Mouse (Mus musculus) heart, postnatal 0 days (tissue): ENCODE data around the gene Tbx10.

Experiments
- CTCF ChIP-seq: IDR thresholded peaks from 2 replicates; pipeline ENCODE4 v1.5.1; 2016; ENCODE audit warnings: antibody characterized with exemption, control low read depth, low read depth
- EP300 ChIP-seq: IDR thresholded peaks from 2 replicates; pipeline ENCODE4 v1.6.1; 2016; ENCODE audit warnings: antibody characterized with exemption, low read depth

GRCm38 (mm10) chr19:3988750-3989149 is 3.8 kb upstream of the Tbx10 start:
- TF ChIP-seq CTCF (no peak; the same call in 1 of the 2 replicates), EP300 (no peak)
